Mouse (Mus musculus): ENCODE results near the gene Slc2a1. TPM values are rescaled to one million over a fixed set of nuclear protein-coding genes. Genes with fewer than 3 reads are reported as not detected.
A peak's percentile ranks its signal among the peaks of the same experiment; 100 is the strongest.

Gene Slc2a1
- polyA plus RNA-seq, 1 experiment from 2014 or later = 111 TPM

DNA sequence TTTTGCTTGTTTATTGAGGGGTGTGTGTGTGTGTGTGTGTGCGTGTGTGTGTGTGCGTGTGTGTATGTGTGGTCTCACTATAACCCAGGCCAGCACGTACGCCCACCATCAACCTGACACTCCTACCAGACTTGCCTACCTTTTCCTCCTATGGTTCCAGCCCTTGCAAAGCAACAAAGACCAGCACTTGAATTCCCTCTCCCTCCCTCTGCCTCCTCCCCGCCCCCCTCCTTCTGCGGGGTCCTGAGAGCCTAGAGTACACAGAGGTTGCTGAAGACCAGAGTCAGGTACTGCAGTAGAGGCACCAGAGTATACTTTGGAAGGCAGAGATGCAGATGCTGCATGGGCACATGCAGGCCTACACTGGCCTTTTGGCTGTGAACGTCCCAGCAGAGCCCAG is 33.2 kb upstream of the Slc2a1 start:
- Histone ChIP-seq H3K27me3 (peaks cover 19% of the 10 kb centered on the region), H3K9me3 (no peaks in the 10 kb centered on the region), H3K27ac (no peak overlapping the region), H3K4me1 (peaks cover 32% of the 10 kb centered on the region), H3K4me3 (no peak overlapping the region), H3K4me2 (replicated peaks) (no peak overlapping the region), H3K36me3 (no peaks in the 10 kb centered on the region), H3K9ac (no peak overlapping the region)
- ATAC-seq (ENCODE audit: insufficient number of reproducible peaks, insufficient read depth, low FRiP score, low TSS enrichment) = no peak
- WGBS = 42% methylated on average over 7 of the region's 7 CpGs

DNA sequence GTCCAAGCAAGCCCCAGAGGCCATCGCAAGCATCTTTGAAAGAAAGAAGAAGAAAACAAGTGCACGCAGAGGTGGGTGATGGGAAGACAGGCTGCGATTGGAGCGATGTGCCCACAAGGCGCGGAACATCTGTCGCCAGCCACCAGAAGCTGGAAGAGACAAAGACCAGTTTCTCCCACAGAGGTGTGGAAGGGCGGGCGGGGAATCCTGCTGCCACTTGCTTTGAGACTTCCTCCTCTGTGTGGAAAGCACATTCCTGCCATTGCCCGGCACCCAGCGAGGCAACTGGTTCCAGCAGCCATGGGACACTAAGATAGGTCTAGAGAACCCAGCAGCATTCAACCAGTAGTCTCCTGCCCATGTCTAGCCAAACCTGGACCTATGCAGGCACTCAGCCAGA is 32.2 kb upstream of the Slc2a1 start:
- Histone ChIP-seq H3K9me3 (no peaks in the 10 kb centered on the region), H3K27me3 (peaks cover 15% of the 10 kb centered on the region), H3K4me3 (no peak overlapping the region), H3K27ac (no peak overlapping the region), H3K4me1 (peaks cover 31% of the 10 kb centered on the region), H3K9ac (no peak overlapping the region), H3K36me3 (no peaks in the 10 kb centered on the region), H3K4me2 (replicated peaks) (no peak overlapping the region)
- WGBS = 85% methylated on average over 11 of the region's 11 CpGs
- no peak for ATAC-seq (ENCODE audit: insufficient number of reproducible peaks, insufficient read depth, low FRiP score, low TSS enrichment)

DNA sequence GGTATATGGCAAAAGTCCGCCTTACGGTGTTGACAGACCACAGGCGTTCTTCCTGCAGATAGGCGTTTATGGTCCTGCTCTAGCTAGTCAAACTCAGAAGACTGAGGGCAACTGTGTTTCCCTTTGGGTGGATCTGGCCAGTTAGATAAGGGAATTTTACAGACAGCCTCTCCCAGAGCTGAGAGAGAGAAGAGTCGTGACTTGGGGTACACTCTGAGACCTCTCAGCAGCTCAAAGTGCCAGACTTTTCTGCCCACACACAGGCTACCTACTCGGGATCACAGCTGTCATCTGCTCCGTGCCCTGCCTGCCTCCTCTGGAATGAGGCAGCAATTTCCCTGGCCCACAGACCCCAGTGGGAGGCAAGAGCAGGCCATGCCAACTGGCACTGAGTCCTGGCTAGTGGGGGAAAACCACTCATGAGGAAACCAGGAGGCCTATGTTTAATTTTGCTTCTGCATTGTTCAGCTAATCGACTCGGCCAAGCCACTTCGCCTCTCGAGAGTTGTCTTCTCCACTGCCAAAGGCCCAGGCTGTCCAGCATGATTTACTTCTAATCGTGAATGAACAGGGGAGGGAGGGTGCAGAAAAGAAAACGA is 31.3 kb upstream of the Slc2a1 start:
- H3K4me1 ChIP-seq = peaks cover 23% of the 10 kb centered on the region

DNA sequence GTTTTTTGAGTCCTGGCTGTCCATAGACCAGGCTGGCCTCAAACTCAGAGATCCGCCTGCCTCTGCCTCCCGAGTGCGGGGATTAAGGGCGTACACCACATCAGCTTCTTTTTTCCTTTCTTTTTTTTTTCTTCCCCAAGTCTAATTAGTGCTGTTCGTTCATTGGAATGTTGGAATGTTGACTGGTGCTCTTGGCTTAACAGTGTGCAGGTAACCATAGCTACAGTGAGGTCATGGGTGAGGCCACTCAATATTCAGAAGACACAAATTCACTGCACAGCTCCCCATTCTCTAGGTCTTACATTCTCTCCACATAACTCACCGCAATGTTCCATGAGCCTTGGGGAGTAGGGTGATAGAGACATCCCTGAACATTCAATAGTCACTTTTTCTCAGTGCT is 28.6 kb upstream of the Slc2a1 start:
- Histone ChIP-seq H3K4me1 (peaks cover 4% of the 10 kb centered on the region; the same call in 1 of the 2 replicates), H3K9ac (no peak overlapping the region), H3K9me3 (no peaks in the 10 kb centered on the region), H3K4me3 (no peak overlapping the region), H3K36me3 (no peaks in the 10 kb centered on the region), H3K27me3 (no peaks in the 10 kb centered on the region), H3K27ac (no peak overlapping the region), H3K4me2 (replicated peaks) (no peak overlapping the region)
- WGBS = 88% methylated on average over 6 of the region's 6 CpGs
- no peak for ATAC-seq (ENCODE audit: insufficient number of reproducible peaks, insufficient read depth, low FRiP score, low TSS enrichment)

More for the DNA sequence above, 31.3 kb upstream of the Slc2a1 start:
- Histone ChIP-seq H3K4me2 (replicated peaks) (no peak overlapping the region), H3K9me3 (no peaks in the 10 kb centered on the region), H3K9ac (no peak overlapping the region), H3K27me3 (peaks cover 7% of the 10 kb centered on the region), H3K4me3 (no peak overlapping the region), H3K27ac (no peak overlapping the region), H3K36me3 (no peaks in the 10 kb centered on the region)
- WGBS = 70% methylated on average over 13 of the region's 13 CpGs
- ATAC-seq (ENCODE audit: insufficient number of reproducible peaks, insufficient read depth, low FRiP score, low TSS enrichment) = no peak

DNA sequence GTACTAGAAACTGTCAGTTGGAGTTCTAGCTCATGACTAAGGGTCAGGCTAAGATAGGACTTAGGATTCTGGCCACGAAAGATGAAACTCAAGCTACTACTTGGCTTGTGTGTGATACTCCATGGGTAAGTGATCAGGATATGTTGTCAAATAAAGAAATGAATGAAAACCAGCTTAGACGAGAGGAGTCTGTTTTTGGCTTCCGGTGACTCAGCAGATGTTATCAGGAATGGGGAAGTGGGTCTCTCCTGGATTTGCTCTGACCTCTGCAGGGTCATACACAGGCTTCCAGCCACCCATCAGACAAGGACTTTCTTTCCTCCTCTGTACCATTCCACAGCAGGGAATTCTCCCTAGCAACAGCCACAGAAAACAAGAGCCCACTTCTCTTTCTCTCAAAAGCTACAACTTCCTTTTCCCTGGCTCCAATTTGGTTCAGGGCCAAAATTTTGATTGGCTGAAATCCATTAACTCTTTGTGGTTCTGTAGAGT is 25.7 kb upstream of the Slc2a1 start:
- Histone ChIP-seq H3K4me3 (no peak overlapping the region), H3K27ac (no peak overlapping the region), H3K9me3 (no peaks in the 10 kb centered on the region), H3K4me2 (replicated peaks) (no peak overlapping the region), H3K36me3 (no peaks in the 10 kb centered on the region), H3K4me1 (peaks cover 1% of the 10 kb centered on the region; the same call in 1 of the 2 replicates), H3K27me3 (no peaks in the 10 kb centered on the region), H3K9ac (no peak overlapping the region)
- ATAC-seq (ENCODE audit: insufficient number of reproducible peaks, insufficient read depth, low FRiP score, low TSS enrichment) = no peak
- WGBS = 61% methylated on average over 3 of the region's 3 CpGs

DNA sequence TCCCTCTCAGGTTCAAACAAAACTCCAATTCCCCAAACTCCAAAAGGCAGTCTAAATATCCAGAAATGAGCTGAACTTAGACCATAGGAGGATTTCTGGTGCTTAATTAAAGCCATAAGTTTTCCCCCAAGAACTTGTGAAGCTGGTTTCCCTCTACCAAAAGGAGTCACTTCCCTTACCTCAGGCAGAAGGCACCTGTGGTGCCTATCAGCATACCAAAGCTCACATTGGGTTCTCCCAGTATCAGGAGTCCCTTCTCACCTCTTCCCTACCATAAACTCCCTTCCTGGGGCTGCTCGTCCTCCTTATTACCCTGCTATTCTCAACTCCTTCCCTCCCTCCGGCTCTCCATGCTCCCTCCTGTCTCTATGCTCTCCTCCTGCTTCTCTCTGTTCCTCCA is 20.1 kb upstream of the Slc2a1 start:
- H3K9me3 ChIP-seq = no peaks in the 10 kb centered on the region
- no peak overlapping the region for H3K4me3 ChIP-seq
- H3K36me3 ChIP-seq = no peaks in the 10 kb centered on the region
- H3K27me3 ChIP-seq = no peaks in the 10 kb centered on the region
- H3K27ac ChIP-seq = no peak overlapping the region
- peaks cover 8% of the 10 kb centered on the region; the same call in 1 of the 2 replicates for H3K4me1 ChIP-seq
- H3K4me2 ChIP-seq (replicated peaks) = no peak overlapping the region
- ATAC-seq (ENCODE audit: insufficient number of reproducible peaks, insufficient read depth, low FRiP score, low TSS enrichment) = no peak
- no peak overlapping the region for H3K9ac ChIP-seq
- WGBS = 51% methylated on average over 2 of the region's 2 CpGs

DNA sequence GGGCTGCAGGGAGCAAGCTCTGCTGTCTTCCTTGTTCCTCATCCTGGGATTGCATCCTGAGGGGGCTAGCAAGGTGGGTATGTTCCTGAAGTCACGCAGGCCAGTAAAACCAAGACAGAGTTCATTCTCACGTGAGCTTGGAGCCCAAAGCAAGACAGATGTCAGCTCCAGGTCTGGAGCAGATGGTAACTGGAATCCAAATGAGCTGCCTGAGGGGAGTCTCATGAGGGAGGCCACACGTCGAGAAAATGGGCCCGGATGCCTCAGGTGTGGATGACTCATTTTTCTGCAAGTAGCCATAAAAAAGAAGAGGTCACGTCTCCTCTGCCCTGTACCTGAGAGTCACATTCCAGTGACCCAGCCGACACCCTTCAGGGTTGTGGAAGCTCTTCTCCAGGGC is 14.6 kb upstream of the Slc2a1 start:
- H3K9ac ChIP-seq = no peak overlapping the region
- WGBS = 54% methylated on average over 7 of the region's 7 CpGs
- no peaks in the 10 kb centered on the region for H3K9me3 ChIP-seq
- no peak for ATAC-seq (ENCODE audit: insufficient number of reproducible peaks, insufficient read depth, low FRiP score, low TSS enrichment)
- no peaks in the 10 kb centered on the region for H3K27me3 ChIP-seq
- no peak overlapping the region for H3K4me3 ChIP-seq
- H3K4me2 ChIP-seq (replicated peaks) = no peak overlapping the region
- H3K4me1 ChIP-seq = no peaks in the 10 kb centered on the region
- H3K36me3 ChIP-seq = no peaks in the 10 kb centered on the region
- H3K27ac ChIP-seq = no peak overlapping the region

DNA sequence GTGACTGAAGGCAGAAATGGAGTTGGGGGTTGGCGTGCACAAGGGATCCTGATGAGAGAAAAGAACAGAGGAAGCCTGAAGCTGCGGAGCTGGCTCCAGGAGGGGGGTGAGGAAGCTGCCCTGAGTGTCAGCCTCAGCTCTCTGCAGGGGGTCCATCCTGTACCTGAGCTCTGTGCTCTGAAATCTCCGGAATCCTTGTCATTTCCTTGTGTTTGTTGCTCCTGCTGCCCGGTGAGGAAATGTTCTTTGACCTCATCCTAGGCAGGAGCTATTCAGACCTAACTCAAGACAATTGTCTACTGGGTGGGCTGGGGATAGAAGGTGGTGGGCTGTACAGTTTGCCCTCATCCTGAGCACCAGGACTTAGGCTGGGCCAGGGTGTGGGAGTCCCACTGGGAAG is 13.5 kb upstream of the Slc2a1 start:
- Histone ChIP-seq H3K4me3 (no peak overlapping the region), H3K36me3 (no peaks in the 10 kb centered on the region), H3K4me1 (no peaks in the 10 kb centered on the region), H3K27ac (no peak overlapping the region), H3K4me2 (replicated peaks) (no peak overlapping the region), H3K9ac (no peak overlapping the region), H3K9me3 (no peaks in the 10 kb centered on the region), H3K27me3 (no peaks in the 10 kb centered on the region)
- 17% methylated on average over 4 of the region's 4 CpGs for WGBS
- ATAC-seq (ENCODE audit: insufficient number of reproducible peaks, insufficient read depth, low FRiP score, low TSS enrichment) = no peak

DNA sequence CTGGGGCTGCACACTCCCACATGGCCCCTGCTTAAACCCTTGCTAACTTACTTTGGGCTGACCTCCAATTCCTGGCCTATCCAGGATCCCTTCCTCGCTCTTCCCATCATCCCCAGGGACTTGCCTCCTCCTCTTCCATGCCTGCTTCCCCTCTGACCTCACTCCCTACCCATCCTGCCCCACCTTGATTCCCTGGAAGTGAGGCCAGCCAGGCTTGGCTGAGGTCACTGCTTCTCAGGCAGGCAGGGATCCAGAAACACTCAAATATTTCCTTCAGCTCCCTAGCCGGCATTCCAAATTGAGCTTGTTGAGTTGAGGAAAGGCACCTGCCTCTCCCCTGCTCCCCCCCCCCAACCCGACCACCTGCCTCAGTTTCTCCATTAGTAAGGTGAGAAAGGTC is 12.1 kb upstream of the Slc2a1 start:
- no peaks in the 10 kb centered on the region for H3K4me1 ChIP-seq
- H3K27ac ChIP-seq = no peak overlapping the region
- no peak overlapping the region for H3K4me3 ChIP-seq
- no peaks in the 10 kb centered on the region for H3K36me3 ChIP-seq
- H3K4me2 ChIP-seq (replicated peaks) = no peak overlapping the region
- 79% methylated on average over 3 of the region's 3 CpGs for WGBS
- H3K9ac ChIP-seq = no peak overlapping the region
- ATAC-seq (ENCODE audit: insufficient number of reproducible peaks, insufficient read depth, low FRiP score, low TSS enrichment) = no peak
- no peaks in the 10 kb centered on the region for H3K9me3 ChIP-seq
- no peaks in the 10 kb centered on the region for H3K27me3 ChIP-seq

DNA sequence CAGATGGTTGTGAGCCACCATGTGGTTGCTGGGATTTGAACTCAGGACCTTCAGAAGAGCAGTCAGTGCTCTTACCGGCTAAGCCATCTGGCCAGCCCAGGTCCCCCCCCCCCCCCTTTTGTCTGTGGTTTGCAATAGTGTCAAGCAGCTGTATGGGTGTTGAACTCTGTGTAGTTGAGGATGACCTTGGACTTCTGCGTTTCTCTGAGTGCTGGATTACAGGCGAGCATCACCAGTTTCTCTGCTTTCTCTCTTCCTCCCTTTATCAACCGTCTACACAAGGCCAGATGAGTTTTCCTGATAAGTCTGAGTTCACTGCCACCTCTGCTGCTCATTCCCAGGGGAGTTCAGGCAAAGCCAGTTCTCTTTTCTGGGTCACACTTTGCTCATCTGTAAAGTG is 11.1 kb upstream of the Slc2a1 start:
- H3K4me1 ChIP-seq = no peaks in the 10 kb centered on the region
- WGBS = 86% methylated on average over 4 of the region's 4 CpGs
- no peak for ATAC-seq (ENCODE audit: insufficient number of reproducible peaks, insufficient read depth, low FRiP score, low TSS enrichment)
- no peak overlapping the region for H3K4me2 ChIP-seq (replicated peaks)
- no peaks in the 10 kb centered on the region for H3K9me3 ChIP-seq
- no peaks in the 10 kb centered on the region for H3K27me3 ChIP-seq
- no peak overlapping the region for H3K27ac ChIP-seq
- H3K36me3 ChIP-seq = no peaks in the 10 kb centered on the region
- no peak overlapping the region for H3K4me3 ChIP-seq
- no peak overlapping the region for H3K9ac ChIP-seq

DNA sequence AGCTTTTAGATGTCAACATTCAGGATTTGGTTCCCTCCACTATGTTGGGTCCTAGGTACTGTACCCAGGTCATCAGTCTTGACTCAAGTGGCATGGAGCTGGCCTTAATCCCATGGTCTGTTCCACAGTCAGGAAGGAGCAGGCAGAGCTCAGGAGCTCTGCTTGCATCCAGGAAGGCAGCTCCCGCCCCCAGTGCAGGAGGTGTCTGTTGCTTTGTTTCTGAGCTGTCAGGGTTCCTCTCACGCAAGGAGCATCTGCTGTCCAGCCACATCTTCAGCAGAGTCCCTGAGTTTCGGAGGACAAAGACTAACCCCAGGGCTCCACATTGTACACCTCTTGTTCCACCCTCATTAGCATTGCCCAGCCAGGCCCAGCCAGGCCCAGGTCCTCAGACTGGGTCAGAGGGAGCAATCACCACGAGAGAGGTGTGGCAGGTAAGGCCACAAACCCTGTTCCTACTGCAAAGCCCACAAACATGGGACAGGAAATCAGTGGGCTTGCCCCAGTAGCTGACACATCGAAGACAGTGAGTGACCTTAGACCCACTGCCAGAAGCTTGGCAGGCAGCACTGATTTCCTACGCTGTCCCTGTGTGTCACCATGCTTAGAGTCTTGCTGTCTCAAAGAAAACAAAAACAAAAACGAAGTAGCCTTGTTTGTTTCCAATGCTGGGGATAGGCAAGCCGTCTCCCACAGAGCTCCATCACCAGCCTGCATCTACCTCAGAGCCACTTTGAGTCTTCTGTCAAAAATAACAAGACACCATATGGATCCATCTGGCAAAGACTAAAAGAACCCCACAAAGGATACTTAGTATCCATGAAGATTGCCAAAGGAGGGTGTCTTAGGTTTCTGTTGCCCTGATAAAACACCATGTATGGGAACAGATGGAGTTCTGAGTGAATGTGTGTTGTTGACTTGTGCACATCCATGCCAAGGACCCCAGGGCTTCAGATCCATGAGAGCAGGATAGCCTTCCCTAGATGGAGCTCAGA is 10.0 kb upstream of the Slc2a1 start:
- Histone ChIP-seq H3K27ac (peak overlapping the region; percentile 30; the same call in 1 of the 2 replicates), H3K4me2 (replicated peaks) (no peak overlapping the region), H3K4me1 (no peaks in the 10 kb centered on the region), H3K36me3 (no peaks in the 10 kb centered on the region), H3K4me3 (no peak overlapping the region), H3K27me3 (no peaks in the 10 kb centered on the region), H3K9ac (no peak overlapping the region), H3K9me3 (no peaks in the 10 kb centered on the region)
- 66% methylated on average over 8 of the region's 8 CpGs for WGBS
- no peak for ATAC-seq (ENCODE audit: insufficient number of reproducible peaks, insufficient read depth, low FRiP score, low TSS enrichment)

DNA sequence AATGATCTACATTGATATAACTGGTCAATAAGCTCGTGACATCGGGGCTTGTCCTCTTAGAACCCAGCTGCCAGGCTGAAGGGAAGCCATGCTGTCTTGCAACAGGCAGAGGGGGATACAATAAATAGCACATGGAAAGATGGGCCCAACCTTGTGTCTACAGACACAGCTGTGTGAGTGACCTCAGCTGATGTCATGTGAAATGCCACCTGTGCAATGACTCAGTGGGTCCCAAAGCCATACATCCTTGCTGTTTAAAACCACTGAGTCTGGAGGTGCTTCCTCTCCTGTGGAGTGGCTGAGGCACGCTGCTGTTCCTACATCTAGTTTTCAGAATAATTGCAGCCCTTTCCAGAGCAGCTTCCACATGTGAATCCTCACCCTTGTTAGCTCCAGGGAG is 7.1 kb upstream of the Slc2a1 start:
- H3K27ac ChIP-seq = no peak overlapping the region
- H3K36me3 ChIP-seq = no peaks in the 10 kb centered on the region
- H3K27me3 ChIP-seq = no peaks in the 10 kb centered on the region
- 82% methylated on average over 3 of the region's 3 CpGs for WGBS
- no peaks in the 10 kb centered on the region for H3K9me3 ChIP-seq
- H3K4me3 ChIP-seq = no peak overlapping the region
- H3K9ac ChIP-seq = no peak overlapping the region
- H3K4me2 ChIP-seq (replicated peaks) = no peak overlapping the region
- peaks cover 12% of the 10 kb centered on the region; the same call in 1 of the 2 replicates for H3K4me1 ChIP-seq
- no peak for ATAC-seq (ENCODE audit: insufficient number of reproducible peaks, insufficient read depth, low FRiP score, low TSS enrichment)

Measured in embryonic facial prominence, embryonic 12.5 days (tissue).